Mouse (Mus musculus) large intestine, adult 2 months (tissue): Measurements from ENCODE around the gene Map1lc3b. TPM values are rescaled to one million over a fixed set of nuclear protein-coding genes. Genes with fewer than 3 reads are reported as not detected.
A peak's percentile ranks its signal among the peaks of the same experiment; 100 is the strongest.

Source experiments
- DNase-seq: peaks from one replicate; pipeline ENCODE4 v3.0.0-alpha.2; 2012; ENCODE audit warnings: low read depth, low spot score
- WGBS: fragments of 180-500 bp; shearing (Covaris S2); methylation state at CpG from one replicate; pipeline ENCODE4 v1.1.7; 2018; 5-methylcytosine and 5-hydroxymethylcytosine counted together
- polyA plus RNA-seq: library from polyadenylated mRNA; depleted of rRNA; stranded (reverse); fragments of >200 nt; gene quantifications from 2 replicates; pipeline ENCODE4 v1.2.3, GENCODE M21; 2012

The Map1lc3b gene
- polyA plus RNA-seq, 1 experiment: 68.1 TPM

GRCm38 (mm10) chr8:121599842-121600241 lies 9.7 kb downstream of the Map1lc3b start:
- WGBS: 80% methylated on average over 14 of the region's 14 CpGs
- DNase-seq: no peak

GRCm38 (mm10) chr8:121602411-121602810 lies 12.2 kb downstream of the Map1lc3b start:
- 90% methylated on average over 12 of the region's 12 CpGs for WGBS

GRCm38 (mm10) chr8:121602860-121603259 lies 12.7 kb downstream of the Map1lc3b start:
- 20% methylated on average over 3 of the region's 3 CpGs for WGBS

More at GRCm38 (mm10) chr8:121602411-121602810, 12.2 kb downstream of the Map1lc3b start:
- DNase-seq: no peak

DNA sequence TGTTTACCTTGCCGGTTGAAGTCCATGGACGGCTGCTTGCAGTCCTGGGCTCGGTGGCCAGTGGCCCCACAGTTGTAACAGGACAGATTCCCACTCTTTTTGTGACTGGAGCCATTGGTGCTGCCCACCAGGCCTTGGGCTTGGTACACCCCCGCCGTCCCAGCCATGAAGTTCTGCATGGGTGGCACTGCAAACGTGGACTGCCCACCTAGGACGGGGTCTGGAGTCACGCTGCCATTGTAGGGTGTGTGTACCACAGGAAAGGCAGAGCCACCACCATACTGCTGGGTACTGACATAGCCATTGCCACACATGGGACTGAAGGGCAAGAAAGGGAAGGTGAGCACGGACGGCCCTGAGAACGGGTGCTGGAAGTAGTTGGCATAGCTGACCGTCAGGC lies 13.6 kb downstream of the Map1lc3b start:
- DNase-seq: no peak
- WGBS: 93% methylated on average over 12 of the region's 12 CpGs

More at GRCm38 (mm10) chr8:121602860-121603259, 12.7 kb downstream of the Map1lc3b start:
- DNase-seq: peak; percentile 57

DNA sequence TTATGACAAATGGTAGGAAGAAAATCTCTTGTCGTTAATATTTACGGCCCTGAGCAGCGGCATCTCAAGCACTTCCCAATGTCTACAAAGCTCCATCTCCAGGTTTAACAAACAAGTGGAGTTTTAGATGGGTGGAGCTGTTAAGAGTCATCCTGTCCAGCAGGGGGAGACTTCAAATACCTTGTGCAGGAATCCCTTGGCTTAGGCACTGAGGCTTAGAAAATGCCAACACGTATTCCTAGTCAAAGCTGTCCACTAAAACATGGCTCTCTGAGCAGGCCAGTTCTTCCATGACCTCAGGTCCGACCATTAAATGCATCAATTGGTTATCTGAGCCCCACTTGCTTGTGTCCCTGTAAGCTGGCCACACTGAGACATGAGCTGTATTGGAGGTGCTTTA lies 17.5 kb downstream of the Map1lc3b start:
- no peak for DNase-seq
- WGBS: 78% methylated on average over 5 of the region's 5 CpGs

- 61% methylated on average over 15 of the region's 15 CpGs for WGBS
- no peak for DNase-seq
Observed at GRCm38 (mm10) chr8:121609251-121609650, 19.1 kb downstream of the Map1lc3b start.

GRCm38 (mm10) chr8:121609916-121610315 lies 19.8 kb downstream of the Map1lc3b start:
- DNase-seq: no peak
- 83% methylated on average over 11 of the region's 11 CpGs for WGBS

- no peak for DNase-seq
Observed at GRCm38 (mm10) chr8:121613419-121613818, 23.3 kb downstream of the Map1lc3b start.

GRCm38 (mm10) chr8:121619401-121619995 lies 29.3 kb downstream of the Map1lc3b start:
- peak; percentile 43 for DNase-seq

DNA sequence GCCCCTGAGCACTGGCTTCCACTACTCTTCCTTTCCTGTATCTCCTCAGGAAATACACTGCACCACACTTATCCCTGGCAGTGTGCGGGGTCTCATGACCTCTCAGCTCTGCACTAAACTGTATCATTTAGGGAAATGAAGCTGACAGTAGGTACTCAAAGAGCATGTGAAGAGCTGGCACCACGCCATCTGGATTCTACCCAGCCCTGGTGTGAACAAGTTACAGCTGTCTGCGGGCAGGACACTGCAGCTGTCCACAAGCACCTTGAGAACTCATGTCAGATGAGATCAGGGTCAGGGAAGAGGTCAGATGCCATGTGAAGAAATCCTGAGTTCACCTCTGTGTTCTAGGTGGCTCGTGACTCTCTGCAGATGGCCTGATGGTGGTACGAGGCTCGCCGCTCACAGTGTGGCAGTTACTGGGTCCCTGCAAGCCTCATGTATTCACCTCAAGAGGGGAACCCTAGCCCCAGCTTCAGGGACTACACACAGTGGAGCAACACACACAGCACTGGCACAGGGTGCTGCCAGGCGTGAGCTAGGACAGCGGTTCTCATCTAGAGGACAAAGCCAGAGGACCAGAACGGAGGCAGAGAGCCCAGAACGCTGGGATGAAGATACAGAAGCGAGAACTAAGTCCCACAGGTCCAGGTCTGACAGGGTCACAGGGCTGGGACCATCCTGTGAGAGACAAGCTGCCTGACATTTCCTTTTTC lies 30.8 kb downstream of the Map1lc3b start:
- DNase-seq: no peak
- WGBS: 75% methylated on average over 12 of the region's 12 CpGs

More at GRCm38 (mm10) chr8:121619401-121619995, 29.3 kb downstream of the Map1lc3b start:
- WGBS: 16% methylated on average over 7 of the region's 7 CpGs

GRCm38 (mm10) chr8:121621879-121622278 lies 31.7 kb downstream of the Map1lc3b start:
- DNase-seq: no peak
- WGBS: 81% methylated on average over 1 of the region's 1 CpGs

- no peak for DNase-seq
- WGBS: 85% methylated on average over 8 of the region's 8 CpGs
Observed at GRCm38 (mm10) chr8:121623043-121623442, 32.9 kb downstream of the Map1lc3b start.

GRCm38 (mm10) chr8:121628681-121629080 lies 38.5 kb downstream of the Map1lc3b start:
- no peak for DNase-seq
- WGBS: 76% methylated on average over 4 of the region's 4 CpGs

- no peak for DNase-seq
- 46% methylated on average over 7 of the region's 7 CpGs for WGBS
Observed at GRCm38 (mm10) chr8:121631645-121632071, 41.5 kb downstream of the Map1lc3b start.

GRCm38 (mm10) chr8:121632401-121632800 lies 42.2 kb downstream of the Map1lc3b start:
- 77% methylated on average over 5 of the region's 5 CpGs for WGBS
- DNase-seq: no peak

DNA sequence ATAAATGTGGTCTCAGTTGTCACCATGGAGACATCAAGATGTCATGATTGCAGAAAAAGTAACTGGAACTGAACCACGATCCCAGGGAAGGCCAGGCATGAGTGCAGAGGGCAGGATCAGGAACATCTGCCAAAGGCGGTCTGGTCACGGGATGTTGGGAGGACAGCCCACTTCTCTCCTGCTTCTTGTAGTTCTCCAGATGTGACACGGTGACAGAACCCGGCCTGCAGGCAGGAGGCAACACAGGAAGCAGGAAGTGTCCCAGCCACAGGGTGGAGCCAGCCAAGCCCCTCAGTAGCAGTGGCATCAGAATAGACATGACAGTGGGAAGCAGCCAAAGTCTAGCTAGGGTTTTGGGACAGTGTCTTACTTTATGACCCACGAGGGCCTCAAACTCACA lies 45.4 kb downstream of the Map1lc3b start:
- WGBS: 41% methylated on average over 6 of the region's 6 CpGs
- no peak for DNase-seq

DNA sequence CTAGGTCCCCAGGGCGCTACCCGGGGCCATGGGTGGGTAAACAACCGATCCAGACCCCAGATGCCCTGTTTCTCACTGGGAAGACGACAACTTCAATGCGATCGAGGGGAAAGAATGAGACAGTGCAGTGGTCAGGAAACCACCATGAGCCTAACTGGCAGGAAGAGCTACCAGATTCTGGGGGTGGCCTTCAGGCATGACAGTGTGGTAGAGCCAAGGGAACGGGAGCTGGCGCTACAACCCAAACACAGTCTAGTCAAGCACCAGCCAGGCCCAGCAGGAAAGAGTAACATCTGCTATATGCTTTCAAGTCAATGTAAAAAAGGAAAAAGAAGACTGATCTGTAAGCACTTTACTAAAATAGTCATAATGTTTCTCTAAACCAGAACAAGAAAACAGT lies 46.0 kb downstream of the Map1lc3b start:
- 74% methylated on average over 8 of the region's 8 CpGs for WGBS
- DNase-seq: no peak

DNA sequence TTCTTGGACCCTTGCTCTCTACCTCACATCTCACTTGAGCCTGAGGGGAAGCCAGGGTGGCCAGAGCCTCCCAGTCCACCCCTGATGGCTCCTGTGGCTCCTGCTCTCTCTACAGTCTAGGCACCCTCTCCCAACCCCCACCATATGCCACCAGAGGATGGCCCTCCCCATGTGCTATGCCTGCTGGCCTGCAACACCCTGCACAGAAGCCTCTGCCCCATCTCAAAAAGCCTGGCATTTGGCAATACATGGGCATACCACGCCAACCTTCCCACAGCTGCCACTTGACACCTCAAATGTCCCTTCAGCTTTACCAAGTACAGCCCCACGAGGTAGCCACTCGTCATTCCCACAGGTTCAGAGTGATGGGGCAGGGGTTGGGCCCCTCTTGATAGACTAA lies 52.6 kb downstream of the Map1lc3b start:
- WGBS: 73% methylated on average over 3 of the region's 3 CpGs

GRCm38 (mm10) chr8:121643384-121643783 lies 53.2 kb downstream of the Map1lc3b start:
- no peak for DNase-seq

More for the DNA sequence above, 52.6 kb downstream of the Map1lc3b start:
- no peak for DNase-seq

GRCm38 (mm10) chr8:121647511-121648215 lies 57.5 kb downstream of the Map1lc3b start:
- 72% methylated on average over 12 of the region's 12 CpGs for WGBS
- DNase-seq: no peak

More at GRCm38 (mm10) chr8:121643384-121643783, 53.2 kb downstream of the Map1lc3b start:
- WGBS: 67% methylated on average over 11 of the region's 11 CpGs
